Mouse (Mus musculus): ENCODE measurements at regions not wholly inside any gene's neighbourhood (a gene's known extent, or its start where the extent isn't known, plus 50 kb on each side); places are given as distances from the start of the nearest gene placed in this dataset.

DNA sequence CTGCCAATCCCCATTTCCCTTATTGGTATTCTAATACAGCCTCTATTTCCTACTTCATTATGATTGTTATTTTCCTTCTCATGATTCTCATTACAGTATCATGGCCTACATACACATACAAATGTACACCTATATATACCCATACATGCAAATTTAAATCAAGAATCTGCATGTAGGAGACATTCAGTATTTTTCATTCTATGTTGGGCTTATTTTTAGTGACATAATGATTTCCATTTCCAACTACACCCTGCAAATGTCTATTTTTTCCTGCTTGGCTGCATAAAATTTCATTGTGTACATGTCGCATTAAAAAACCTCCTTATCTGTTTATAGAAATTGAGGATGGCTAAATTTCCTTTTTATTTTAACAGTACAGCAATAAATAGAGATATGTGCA lies 236.9 kb upstream of the Ghitm start:
- no peak for TF ChIP-seq CTCF (IDR thresholded peaks at IDR 0.05; ENCODE audit: low read depth, low read length)
- TF ChIP-seq POLR2A (IDR thresholded peaks at IDR 0.05; ENCODE audit: extremely low read depth, insufficient read depth, low read length): no peak
